Mouse (Mus musculus): Measurements from ENCODE around the gene Synpo2.
A peak's percentile ranks its signal among the peaks of the same experiment; 100 is the strongest.

The Synpo2 gene

GRCm38 (mm10) chr3:123235921-123236320, at the start of gene Synpo2:
Synpo2 (minus strand) TSS chr3:123236149.
- no peak for DNase-seq

GRCm38 (mm10) chr3:123285649-123286048, 49.7 kb upstream of the Synpo2 start:
- no peak for DNase-seq

- DNase-seq, result no peak
Measured at GRCm38 (mm10) chr3:123284284-123284683, 48.3 kb upstream of the Synpo2 start.

- DNase-seq, result no peak
Measured at GRCm38 (mm10) chr3:123282866-123283615, 47.1 kb upstream of the Synpo2 start.

GRCm38 (mm10) chr3:123267741-123268201, 31.8 kb upstream of the Synpo2 start:
- peak; percentile 41 for DNase-seq

- DNase-seq, result peak; percentile 64
Measured at GRCm38 (mm10) chr3:123266753-123267651, 31.1 kb upstream of the Synpo2 start, which contains the start of gene Sec24d. Sec24d (plus strand) TSS chr3:123267455.

- DNase-seq, result no peak
Measured at GRCm38 (mm10) chr3:123264706-123265105, 28.8 kb upstream of the Synpo2 start.

GRCm38 (mm10) chr3:123258709-123259108, 22.8 kb upstream of the Synpo2 start:
- no peak for DNase-seq

GRCm38 (mm10) chr3:123256181-123257101, 20.5 kb upstream of the Synpo2 start:
- DNase-seq, result no peak

GRCm38 (mm10) chr3:123245646-123246045, 9.7 kb upstream of the Synpo2 start:
- no peak for DNase-seq

- no peak for DNase-seq
Measured at GRCm38 (mm10) chr3:123244376-123244775, 8.4 kb upstream of the Synpo2 start.

- no peak for DNase-seq
Measured at GRCm38 (mm10) chr3:123237446-123237845, 1.5 kb upstream of the Synpo2 start.

- no peak for DNase-seq
Measured at GRCm38 (mm10) chr3:123237039-123237438, 1.1 kb upstream of the Synpo2 start.

- DNase-seq, result no peak
Measured at GRCm38 (mm10) chr3:123235495-123235894, 454 bp downstream of the Synpo2 start.

- no peak for DNase-seq
Measured at GRCm38 (mm10) chr3:123234191-123234836, 1.6 kb downstream of the Synpo2 start.

GRCm38 (mm10) chr3:123231639-123232038, 4.3 kb downstream of the Synpo2 start:
- DNase-seq, result no peak

GRCm38 (mm10) chr3:123227276-123227675, 8.7 kb downstream of the Synpo2 start:
- no peak for DNase-seq

- no peak for DNase-seq
Measured at GRCm38 (mm10) chr3:123218646-123219045, 17.3 kb downstream of the Synpo2 start.

GRCm38 (mm10) chr3:123208891-123209290, 27.1 kb downstream of the Synpo2 start:
- no peak for DNase-seq

GRCm38 (mm10) chr3:123207386-123207785, 28.6 kb downstream of the Synpo2 start:
- DNase-seq, result no peak

- no peak for DNase-seq
Measured at GRCm38 (mm10) chr3:123205485-123205884, 30.5 kb downstream of the Synpo2 start.

- DNase-seq, result no peak
Measured at GRCm38 (mm10) chr3:123205065-123205464, 30.9 kb downstream of the Synpo2 start.

Data from cerebellum, adult 11 months (tissue).